18 mouse cellular contexts compared by ENCODE assay signal in the genomic region with DNA sequence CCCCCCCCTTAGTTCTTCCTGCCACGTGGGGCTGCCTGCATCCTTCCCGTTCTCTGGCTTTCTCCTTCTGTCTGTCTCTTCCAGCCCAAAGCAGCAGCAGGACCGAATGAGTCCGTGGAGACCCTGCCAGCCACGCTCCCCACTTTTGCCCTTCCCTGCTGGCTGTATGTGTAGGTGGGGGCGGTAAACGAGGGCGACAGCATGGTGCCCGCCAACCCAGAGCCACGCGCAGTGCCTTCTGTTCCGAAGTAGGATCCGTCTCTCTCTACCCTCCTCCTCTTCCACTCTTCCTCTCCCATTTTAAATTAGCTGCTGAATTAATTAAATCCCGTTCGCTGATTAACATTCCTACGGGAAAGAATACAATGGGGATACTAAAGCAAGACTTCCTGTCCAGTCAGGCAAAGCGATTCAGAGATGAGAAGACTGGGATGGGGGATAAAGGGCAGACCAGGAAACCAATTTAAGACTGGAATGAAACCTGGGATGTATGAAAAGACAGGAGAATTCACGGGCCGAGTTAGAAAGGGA. TPM values are rescaled to one million over a fixed set of nuclear protein-coding genes. Genes with fewer than 3 reads are reported as not detected.
A peak's percentile ranks its signal among the peaks of the same experiment; 100 is the strongest.
DNase-seq lines count a peak whose midpoint lies in the region; ATAC-seq and TF ChIP-seq lines count a peak whose summit lies in the region.
"Had no signal": no experiment of that assay in that cellular context is flagged by ENCODE, and none has a peak within 500 bp of the region (broad histone marks: within the 10 kb centered on the region; RNA-seq: fewer than 3 reads in every experiment).

No protein-coding gene starts in this region.

- H3K27ac ChIP-seq in forebrain, embryonic 12.5 days = peak overlapping the region; percentile 66
- H3K27ac ChIP-seq in hindbrain, postnatal 0 days = 0 out of 2 replicates have a peak overlapping the region, but pooled peaks have one; percentile 20
- H3K27ac ChIP-seq: liver, embryonic 12.5 days; macrophage had no signal

- no peaks in the 10 kb centered on the region for H3K36me3 ChIP-seq in forebrain, embryonic 12.5 days (replicated peaks)
- no peaks in the 10 kb centered on the region for H3K36me3 ChIP-seq in hindbrain, postnatal 0 days (ENCODE audit: insufficient read depth, low read length)
- H3K36me3 ChIP-seq: liver, embryonic 12.5 days had no signal

- peaks cover 40% of the 10 kb centered on the region for H3K4me1 ChIP-seq in forebrain, embryonic 12.5 days
- H3K4me1 ChIP-seq in hindbrain, postnatal 0 days (ENCODE audit: insufficient read depth, low read length) = peaks cover 16% of the 10 kb centered on the region

- WGBS in forebrain, embryonic 12.5 days = 11% methylated on average over 19 of the region's 19 CpGs
- WGBS in hindbrain, postnatal 0 days = 14% methylated on average over 19 of the region's 19 CpGs

- TF ChIP-seq CTCF in hindbrain, postnatal 0 days (IDR thresholded peaks at IDR 0.05; ENCODE audit: low read depth) = no peak

- DNase-seq in layer of hippocampus, adult 9-11 months = peak; percentile 52
- DNase-seq in layer of hippocampus, adult 8-10 months (ENCODE audit: low spot score in 2 of 2) = no peak
- DNase-seq in hindbrain, postnatal 0 days (ENCODE audit: low spot score) = no peak
- DNase-seq in retina, embryonic 14.5 days (ENCODE audit: low spot score) = peak; percentile 23
- no peak for DNase-seq in frontal cortex, postnatal 14 days (ENCODE audit: low spot score in 2 of 2)
- no peak for DNase-seq in frontal cortex, postnatal 10 days (ENCODE audit: low spot score in 2 of 2)
- DNase-seq in lung, postnatal 14 days = no peak
- DNase-seq: cerebellum, adult 8-10 months had no signal

- H3K9me3 ChIP-seq in forebrain, embryonic 12.5 days = no peaks in the 10 kb centered on the region
- H3K9me3 ChIP-seq in hindbrain, postnatal 0 days (ENCODE audit: low read length) = no peaks in the 10 kb centered on the region
- H3K9me3 ChIP-seq: liver, embryonic 12.5 days had no signal

- no peaks in the 10 kb centered on the region for H3K27me3 ChIP-seq in forebrain, embryonic 12.5 days
- no peaks in the 10 kb centered on the region for H3K27me3 ChIP-seq in hindbrain, postnatal 0 days (ENCODE audit: insufficient read depth, low read length)
- H3K27me3 ChIP-seq: Patski had no signal

- H3K9ac ChIP-seq in forebrain, embryonic 12.5 days = peak overlapping the region; percentile 18; the same call in 1 of the 2 replicates
- H3K9ac ChIP-seq in hindbrain, postnatal 0 days (replicated peaks; ENCODE audit: low read length) = peak overlapping the region; percentile 30; the same call in 1 of the 2 replicates
- H3K9ac ChIP-seq: liver, embryonic 12.5 days had no signal

- H3K4me2 ChIP-seq in forebrain, embryonic 12.5 days = peak overlapping the region; percentile 38
- H3K4me2 ChIP-seq in hindbrain, postnatal 0 days (ENCODE audit: low read depth, low read length) = peak overlapping the region; percentile 46
- H3K4me2 ChIP-seq: liver, embryonic 12.5 days had no signal

- H3K4me3 ChIP-seq in forebrain, embryonic 12.5 days (replicated peaks) = peak overlapping the region; percentile 6; the same call in 1 of the 2 replicates
- H3K4me3 ChIP-seq in hindbrain, postnatal 0 days (ENCODE audit: low read length) = no peak overlapping the region
- H3K4me3 ChIP-seq: liver, embryonic 12.5 days had no signal

- no peak; the same call in 1 of the 2 replicates for ATAC-seq in forebrain, embryonic 12.5 days (ENCODE audit: low FRiP score)
- ATAC-seq in hindbrain, postnatal 0 days = no peak
- ATAC-seq: liver, embryonic 12.5 days; Patski had no signal

RNA-seq across cellular contexts. Expression of a gene that starts 17.5 kb away (rescaled TPM):
- 10 to 100 TPM; 32.5 to 39.5 (median 34.1) TPM for total RNA-seq in layer of hippocampus, adult 8-10 months (2022)
- polyA plus RNA-seq in forebrain, embryonic 12.5 days (2016; fragmentation: Nextera tagmentation; extraction: Ambion mirVana) = 71.7 and 73.3 TPM in 2 replicates
- total RNA-seq in hindbrain, postnatal 0 days (2014; rRNA removed) = 16.6 and 25.4 TPM in 2 replicates
- 53.2 and 55.2 TPM in 2 replicates for polyA plus RNA-seq in hindbrain, postnatal 0 days (2015; fragmentation: Nextera tagmentation; extraction: Ambion mirVana)

RNA-seq across cellular contexts. Expression of a gene that starts 38.3 kb away (rescaled TPM):
- 1 to 10 TPM; 6.0 to 10.0 (median 7.8) TPM for total RNA-seq in layer of hippocampus, adult 8-10 months (2022)
- polyA plus RNA-seq in forebrain, embryonic 12.5 days (2016; fragmentation: Nextera tagmentation; extraction: Ambion mirVana) = 3.6 and 4.2 TPM in 2 replicates
- 1.3 and 2.0 TPM in 2 replicates for total RNA-seq in hindbrain, postnatal 0 days (2014; rRNA removed)
- 6.5 and 8.6 TPM in 2 replicates for polyA plus RNA-seq in hindbrain, postnatal 0 days (2015; fragmentation: Nextera tagmentation; extraction: Ambion mirVana)
- total RNA-seq: granulocyte monocyte progenitor cell, adult 5-6 weeks; neutrophil, adult 5-6 weeks had no signal
- polyA plus RNA-seq: macrophage had no signal

RNA-seq across cellular contexts. Expression of a gene that starts 56.0 kb away (rescaled TPM):
- not detected for total RNA-seq in layer of hippocampus, adult 8-10 months (2022)
- polyA plus RNA-seq in forebrain, embryonic 12.5 days (2016; fragmentation: Nextera tagmentation; extraction: Ambion mirVana) = not detected in 2 replicates
- not detected in 2 replicates for total RNA-seq in hindbrain, postnatal 0 days (2014; rRNA removed)
- not detected in 2 replicates for polyA plus RNA-seq in hindbrain, postnatal 0 days (2015; fragmentation: Nextera tagmentation; extraction: Ambion mirVana)
- total RNA-seq: adrenal gland, postnatal 4 days; granulocyte monocyte progenitor cell, adult 5-6 weeks; heart, postnatal 25 days; neutrophil, adult 5-6 weeks had no signal
- polyA plus RNA-seq: C2C12; kidney, embryonic 14.5 days; liver, embryonic 12.5 days; macrophage; Patski had no signal

RNA-seq across cellular contexts. Expression of a gene that starts 59.4 kb away (rescaled TPM):
- 10 to 100 TPM; 45.9 to 69.4 (median 55.7) TPM for total RNA-seq in layer of hippocampus, adult 8-10 months (2022)
- polyA plus RNA-seq in forebrain, embryonic 12.5 days (2016; fragmentation: Nextera tagmentation; extraction: Ambion mirVana) = 26.3 and 28.1 TPM in 2 replicates
- 10.7 and 10.9 TPM in 2 replicates for total RNA-seq in hindbrain, postnatal 0 days (2014; rRNA removed)
- 8.1 and 8.4 TPM in 2 replicates for polyA plus RNA-seq in hindbrain, postnatal 0 days (2015; fragmentation: Nextera tagmentation; extraction: Ambion mirVana)

Comparison
In these comparisons a context has a peak if more than half of its experiments do, and no peak if none do; other contexts are left out.
1. DNase-seq: peak in layer of hippocampus, adult 9-11 months (single experiment) and retina, embryonic 14.5 days (single experiment); none in layer of hippocampus, adult 8-10 months (0 of 2), hindbrain, postnatal 0 days (single experiment), frontal cortex, postnatal 14 days (0 of 2), frontal cortex, postnatal 10 days (0 of 2) and lung, postnatal 14 days (single experiment).